Mouse (Mus musculus) neural tube, embryonic 11.5 days (tissue): ENCODE measurements around the gene Spag5. TPM values are rescaled to one million over a fixed set of nuclear protein-coding genes. Genes with fewer than 3 reads are reported as not detected.

Experiments used
- ATAC-seq: fragments of 200-750 bp; cut with Nextera tagmentation; 2 replicates; pipeline ENCODE4 v1.8.0; 2017; ENCODE audit warnings: moderate number of reproducible peaks, mild to moderate bottlenecking, moderate TSS enrichment, moderate library complexity; ENCODE audit not compliant: insufficient read depth, low FRiP score, low TSS enrichment
- DNase-seq: peaks from one replicate; pipeline ENCODE4 v3.0.0-alpha.2; 2015; ENCODE audit warnings: low spot score
- H3K27ac ChIP-seq: fragments of 300-500 bp; sonication (generic); 2 replicates; pipeline ENCODE4 v1.5.1; 2014; ENCODE audit warnings: low read depth, mild to moderate bottlenecking, low read length
- H3K27me3 ChIP-seq: fragments of 300-500 bp; sonication (generic); 2 replicates; pipeline ENCODE4 v1.6.1; 2014; ENCODE audit warnings: mild to moderate bottlenecking, low read length, mixed read lengths; ENCODE audit not compliant: control insufficient read depth, insufficient read depth
- H3K36me3 ChIP-seq: fragments of 300-500 bp; sonication (generic); 2 replicates; pipeline ENCODE4 v1.6.1; 2014; ENCODE audit warnings: mild to moderate bottlenecking, low read length, moderate library complexity, mixed read lengths; ENCODE audit not compliant: control insufficient read depth, insufficient read depth
- H3K4me1 ChIP-seq: fragments of 300-500 bp; sonication (generic); 2 replicates; pipeline ENCODE4 v1.6.1; 2014; ENCODE audit warnings: low read length, mixed read lengths; ENCODE audit not compliant: control insufficient read depth, insufficient read depth
- H3K4me2 ChIP-seq: fragments of 300-500 bp; sonication (generic); 2 replicates; pipeline ENCODE4 v1.6.1; 2014; ENCODE audit warnings: low read depth, mild to moderate bottlenecking, moderate library complexity
- H3K4me3 ChIP-seq: fragments of 300-500 bp; sonication (generic); 2 replicates; pipeline ENCODE4 v1.5.1; 2014; ENCODE audit warnings: low read depth, low read length
- H3K9ac ChIP-seq: fragments of 300-500 bp; sonication (generic); 2 replicates; pipeline ENCODE4 v1.6.1; 2014; ENCODE audit warnings: mild to moderate bottlenecking, low read length
- H3K9me3 ChIP-seq: fragments of 300-500 bp; sonication (generic); 2 replicates; pipeline ENCODE4 v1.6.1; 2016; ENCODE audit warnings: low read length; ENCODE audit not compliant: control insufficient read depth
- WGBS: fragments of 180-500 bp; shearing (Covaris S2); extraction: QIAGEN DNeasy Blood & Tissue Kit; methylation state at CpG from one replicate; pipeline ENCODE4 v1.1.7; 2014; 5-methylcytosine and 5-hydroxymethylcytosine counted together
- polyA plus RNA-seq: library from polyadenylated mRNA; unstranded; fragments of >200 nt; fragmentation: Nextera tagmentation; extraction: Ambion mirVana; gene quantifications from 2 replicates; pipeline ENCODE4 v1.2.1, GENCODE M21; 2014

Spag5 gene
- polyA plus RNA-seq, 1 experiment from 2014 or later = 52.7 TPM

DNA sequence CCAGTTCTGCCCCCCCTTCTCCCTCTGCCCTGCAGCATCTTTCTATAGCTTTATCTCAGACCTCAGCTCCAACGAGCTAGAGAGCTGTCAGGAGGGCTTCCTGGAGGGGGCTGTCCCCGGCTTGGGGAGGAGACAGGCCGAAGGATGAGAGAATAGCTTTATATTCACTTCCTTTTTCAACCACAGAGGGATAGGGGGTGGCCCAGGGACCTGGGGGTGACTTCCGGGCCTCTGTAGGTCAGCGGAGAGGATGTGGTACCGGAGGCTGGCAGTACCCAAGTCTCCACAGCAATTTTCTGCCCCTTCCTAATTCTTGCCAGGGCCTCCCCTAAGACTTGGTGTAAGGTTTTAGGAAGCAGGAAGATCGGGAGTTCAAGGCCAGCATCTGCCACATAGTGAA is 44.5 kb downstream of the Spag5 start:
- WGBS = 87% methylated on average over 7 of the region's 7 CpGs
- H3K27me3 ChIP-seq = no peaks in the 10 kb centered on the region
- peaks cover 10% of the 10 kb centered on the region for H3K36me3 ChIP-seq
- ATAC-seq (no peak), DNase-seq (no peak)
- H3K9me3 ChIP-seq = no peaks in the 10 kb centered on the region
- no peak overlapping the region for H3K9ac ChIP-seq
- no peak overlapping the region for H3K27ac ChIP-seq
- H3K4me1 ChIP-seq = peaks cover 10% of the 10 kb centered on the region
- no peak overlapping the region for H3K4me2 ChIP-seq
- no peak overlapping the region for H3K4me3 ChIP-seq

- H3K36me3 ChIP-seq = peaks cover 8% of the 10 kb centered on the region
- no peaks in the 10 kb centered on the region for H3K27me3 ChIP-seq
- DNase-seq (no peak), ATAC-seq (no peak)
- no peak overlapping the region for H3K4me2 ChIP-seq
- no peak overlapping the region for H3K4me3 ChIP-seq
- H3K4me1 ChIP-seq = peaks cover 10% of the 10 kb centered on the region
- H3K27ac ChIP-seq = no peak overlapping the region
- H3K9me3 ChIP-seq = no peaks in the 10 kb centered on the region
- WGBS = 87% methylated on average over 6 of the region's 6 CpGs
- H3K9ac ChIP-seq = no peak overlapping the region; the same call in 1 of the 2 replicates
Observed at GRCm38 (mm10) chr11:78346326-78347069, 45.2 kb downstream of the Spag5 start.

GRCm38 (mm10) chr11:78347070-78347754 is 45.9 kb downstream of the Spag5 start:
- Histone ChIP-seq H3K9ac (no peak overlapping the region; the same call in 1 of the 2 replicates), H3K36me3 (peaks cover 8% of the 10 kb centered on the region), H3K4me1 (peaks cover 10% of the 10 kb centered on the region), H3K9me3 (no peaks in the 10 kb centered on the region), H3K27me3 (no peaks in the 10 kb centered on the region), H3K4me3 (no peak overlapping the region), H3K27ac (no peak overlapping the region), H3K4me2 (no peak overlapping the region)
- no peak for ATAC-seq
- 89% methylated on average over 10 of the region's 10 CpGs for WGBS
- DNase-seq = peak; percentile 81

DNA sequence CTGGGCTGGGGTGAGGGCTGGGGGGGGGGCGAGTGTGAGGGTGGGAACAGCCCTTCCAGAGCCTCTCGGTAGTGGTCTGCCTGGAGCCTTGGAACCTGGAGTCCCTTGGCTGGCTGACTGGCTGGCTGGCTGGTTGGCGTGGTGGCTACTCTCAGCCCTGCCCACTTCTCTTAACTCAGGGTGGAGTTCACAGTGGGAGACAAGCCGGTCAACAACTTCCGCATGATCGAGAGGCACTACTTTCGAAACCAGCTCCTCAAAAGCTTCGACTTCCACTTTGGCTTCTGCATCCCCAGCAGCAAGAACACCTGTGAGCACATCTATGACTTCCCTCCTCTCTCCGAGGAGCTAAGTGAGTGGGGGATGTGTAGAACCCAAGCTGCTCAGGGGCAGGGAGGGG is 46.6 kb downstream of the Spag5 start:
- Histone ChIP-seq H3K27ac (no peak overlapping the region), H3K4me3 (no peak overlapping the region), H3K4me1 (peaks cover 10% of the 10 kb centered on the region), H3K9me3 (no peaks in the 10 kb centered on the region), H3K36me3 (peaks cover 8% of the 10 kb centered on the region), H3K27me3 (no peaks in the 10 kb centered on the region), H3K9ac (no peak overlapping the region), H3K4me2 (no peak overlapping the region)
- ATAC-seq = no peak
- 69% methylated on average over 9 of the region's 9 CpGs for WGBS
- no peak for DNase-seq

GRCm38 (mm10) chr11:78348474-78348873 is 47.1 kb downstream of the Spag5 start:
- H3K9me3 ChIP-seq = no peaks in the 10 kb centered on the region
- H3K27me3 ChIP-seq = no peaks in the 10 kb centered on the region
- WGBS = 29% methylated on average over 7 of the region's 7 CpGs
- DNase-seq = no peak
- H3K36me3 ChIP-seq = peaks cover 8% of the 10 kb centered on the region
- no peak for ATAC-seq
- no peak overlapping the region for H3K4me2 ChIP-seq
- no peak overlapping the region for H3K27ac ChIP-seq
- H3K4me3 ChIP-seq = no peak overlapping the region
- no peak overlapping the region for H3K9ac ChIP-seq
- H3K4me1 ChIP-seq = peaks cover 8% of the 10 kb centered on the region

- Histone ChIP-seq H3K27ac (no peak overlapping the region), H3K9ac (no peak overlapping the region), H3K4me3 (no peak overlapping the region), H3K4me2 (no peak overlapping the region), H3K36me3 (peaks cover 8% of the 10 kb centered on the region), H3K27me3 (no peaks in the 10 kb centered on the region), H3K9me3 (no peaks in the 10 kb centered on the region), H3K4me1 (peaks cover 4% of the 10 kb centered on the region; the same call in 1 of the 2 replicates)
- ATAC-seq = no peak
- DNase-seq = no peak
- 91% methylated on average over 4 of the region's 4 CpGs for WGBS
Observed at GRCm38 (mm10) chr11:78349441-78350358, 48.4 kb downstream of the Spag5 start.

DNA sequence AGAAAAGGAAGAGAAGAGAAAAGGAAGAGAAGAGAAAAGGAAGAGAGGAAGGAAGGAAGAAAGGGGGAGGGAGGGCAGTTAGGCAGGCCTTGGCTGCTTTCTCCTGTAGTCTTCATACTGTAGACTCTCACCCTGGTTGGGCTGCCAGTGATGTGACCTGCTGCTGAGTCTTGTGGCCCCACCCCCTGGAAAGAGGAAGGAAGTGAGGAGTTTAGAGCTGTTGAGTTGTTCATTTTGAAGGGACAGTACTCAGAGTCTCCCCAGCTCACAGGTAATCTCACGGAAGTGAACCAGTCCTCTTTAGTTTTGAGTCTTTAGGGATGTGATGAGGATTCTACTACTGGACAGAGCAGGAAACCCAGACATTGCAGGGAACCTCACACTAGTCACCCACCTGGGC is 51.8 kb downstream of the Spag5 start:
- Histone ChIP-seq H3K36me3 (peaks cover 8% of the 10 kb centered on the region), H3K9ac (no peak overlapping the region), H3K4me2 (no peak overlapping the region), H3K9me3 (no peaks in the 10 kb centered on the region), H3K4me3 (no peak overlapping the region), H3K27me3 (no peaks in the 10 kb centered on the region), H3K27ac (no peak overlapping the region), H3K4me1 (no peaks in the 10 kb centered on the region)
- DNase-seq = no peak
- ATAC-seq = no peak
- 92% methylated on average over 1 of the region's 1 CpGs for WGBS

DNA sequence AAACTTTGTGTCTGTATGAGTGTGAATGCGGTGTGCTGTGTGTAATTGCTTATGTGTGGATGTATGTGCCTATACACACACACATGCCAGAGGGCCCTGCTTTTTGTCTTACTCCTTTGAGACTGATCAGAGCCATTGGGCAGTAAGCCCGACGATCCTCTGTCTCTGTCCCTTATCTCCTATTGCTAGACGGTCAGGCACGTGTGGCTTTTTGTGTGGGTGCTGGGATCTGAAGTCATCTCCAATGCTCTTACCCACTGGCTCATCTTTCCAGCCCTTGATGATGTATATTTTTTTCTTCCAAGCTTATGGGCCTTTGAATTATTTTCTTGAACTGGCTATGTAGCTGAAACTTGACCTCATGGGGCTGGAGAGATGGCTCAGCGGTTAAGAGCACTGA is 53.6 kb downstream of the Spag5 start:
- H3K27me3 ChIP-seq = no peaks in the 10 kb centered on the region
- no peaks in the 10 kb centered on the region for H3K36me3 ChIP-seq
- H3K4me3 ChIP-seq = no peak overlapping the region
- H3K27ac ChIP-seq = no peak overlapping the region
- DNase-seq (no peak), ATAC-seq (no peak)
- H3K9ac ChIP-seq = no peak overlapping the region
- H3K9me3 ChIP-seq = no peaks in the 10 kb centered on the region
- no peaks in the 10 kb centered on the region for H3K4me1 ChIP-seq
- H3K4me2 ChIP-seq = no peak overlapping the region
- WGBS = 86% methylated on average over 6 of the region's 6 CpGs
